Mouse (Mus musculus): ENCODE results near the gene Esp38.
"Not testable (repeated sequence)": the region's sequence is repeated elsewhere in the genome, so short reads cannot be mapped to it uniquely, and the experiment has no call there.

Gene Esp38

DNA sequence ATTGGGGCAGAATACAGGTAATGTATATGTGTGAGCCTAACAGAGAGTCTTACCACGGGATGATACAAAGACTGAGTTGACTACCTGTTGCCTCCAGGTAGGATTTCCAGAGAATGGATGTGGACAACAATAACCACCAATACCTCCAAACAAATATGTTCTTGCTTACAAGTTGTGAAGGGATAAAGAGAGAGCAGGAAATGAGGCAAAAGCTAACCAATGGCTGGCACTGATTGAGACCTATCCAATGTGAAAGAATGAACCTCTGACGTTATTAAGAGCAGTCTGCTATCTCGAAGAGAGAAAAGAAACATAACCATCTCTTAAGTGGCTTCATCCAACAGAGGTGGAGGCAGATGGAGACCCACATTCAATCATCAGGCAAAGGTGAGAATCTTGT, at the start of gene Esp38:
TSS of gene Esp38 (plus strand) at position 301 of the 400 bp plus-strand sequence.
- DNase-seq, result no peak

DNA sequence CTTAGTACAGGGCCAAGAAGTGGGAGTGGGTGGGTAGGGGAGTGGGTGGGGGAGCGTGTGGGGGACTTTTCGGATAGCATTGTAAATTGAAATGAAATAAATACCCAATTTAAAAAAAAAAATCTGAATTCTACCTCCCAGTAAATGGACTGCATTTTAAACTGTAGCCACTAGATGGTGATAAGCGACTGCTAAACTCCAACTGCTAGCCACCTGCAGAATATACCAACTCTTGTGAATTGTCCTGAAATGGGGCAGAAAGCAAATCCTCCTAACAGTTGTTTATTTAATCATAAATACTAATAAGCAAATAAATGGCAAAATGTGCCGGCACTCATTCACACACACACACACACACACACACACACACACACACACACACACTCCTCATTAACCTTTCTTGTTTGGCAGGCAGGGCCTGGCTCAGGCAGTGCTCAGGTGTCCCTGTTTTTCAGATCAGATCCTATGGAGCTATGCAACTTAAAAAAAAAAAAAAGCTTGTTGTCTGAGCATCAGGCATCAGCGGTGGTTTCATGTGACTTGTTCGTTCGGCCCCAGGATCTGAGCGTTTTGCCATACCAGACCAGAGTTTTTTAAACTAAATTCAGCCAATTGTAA, 47.3 kb upstream of the Esp38 start:
- not testable (repeated sequence) for DNase-seq
